18 mouse cellular contexts compared by ENCODE assay signal in the genomic region with DNA sequence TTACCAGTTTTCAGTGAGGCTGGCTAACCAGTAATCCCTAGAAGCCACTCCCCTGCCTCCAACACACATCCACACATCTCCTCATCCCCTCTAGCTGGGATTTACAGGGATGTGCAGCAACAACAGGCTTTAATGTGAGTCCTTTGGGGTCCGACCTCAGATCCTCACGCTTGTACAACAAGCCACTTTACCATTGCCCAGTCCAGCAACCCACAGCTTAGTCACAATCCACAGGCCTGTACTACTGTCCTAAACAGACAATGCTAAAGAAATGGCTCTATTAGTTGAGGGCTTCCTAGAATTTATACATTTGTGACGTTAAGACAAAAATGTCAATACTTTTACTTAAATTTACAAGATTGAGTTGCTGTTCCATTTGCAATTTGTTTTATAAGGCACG.
DNase-seq lines count a peak whose midpoint lies in the region; ATAC-seq and TF ChIP-seq lines count a peak whose summit lies in the region.
"Had no signal": no experiment of that assay in that cellular context is flagged by ENCODE, and none has a peak within 500 bp of the region (broad histone marks: within the 10 kb centered on the region; RNA-seq: fewer than 3 reads in every experiment).

No protein-coding gene starts in this region.

- DNase-seq in layer of hippocampus, adult 2 months (ENCODE audit: low spot score in 2 of 2): no peak
- DNase-seq in layer of hippocampus, adult 9-11 months: no peak
- no peak for DNase-seq in hindbrain, embryonic 11.5 days (ENCODE audit: low spot score)
- no peak for DNase-seq in cerebellum, adult 11-12 months
- no peak for DNase-seq in spleen, adult 12 weeks (ENCODE audit: low spot score)
- DNase-seq in lung, postnatal 25 days (ENCODE audit: low spot score): no peak
- no peak for DNase-seq in kidney, adult 11 months
- DNase-seq: cerebellum, adult 2 months; heart, postnatal 4 days; kidney, postnatal 10 days; right cerebral cortex, postnatal 25 days; thymus, postnatal 25 days had no signal

- H3K9ac ChIP-seq in hindbrain, embryonic 11.5 days (ENCODE audit: low read depth, low read length): no peak overlapping the region
- no peak overlapping the region; the same call in 1 of the 2 replicates for H3K9ac ChIP-seq in midbrain, embryonic 12.5 days (replicated peaks)
- H3K9ac ChIP-seq: heart, embryonic 12.5 days; limb, embryonic 13.5 days; liver, embryonic 14.5 days had no signal

- no peak overlapping the region for H3K4me3 ChIP-seq in layer of hippocampus, adult 2 months
- no peak overlapping the region for H3K4me3 ChIP-seq in hindbrain, embryonic 11.5 days (ENCODE audit: low read depth, low read length)
- no peak overlapping the region for H3K4me3 ChIP-seq in midbrain, embryonic 12.5 days
- H3K4me3 ChIP-seq: heart, embryonic 12.5 days; limb, embryonic 13.5 days; myocyte had no signal

- H3K36me3 ChIP-seq in hindbrain, embryonic 11.5 days (ENCODE audit: control insufficient read depth, insufficient read depth, low read length): no peaks in the 10 kb centered on the region
- H3K36me3 ChIP-seq in midbrain, embryonic 12.5 days: no peaks in the 10 kb centered on the region
- H3K36me3 ChIP-seq: heart, embryonic 12.5 days; limb, embryonic 13.5 days had no signal

- no peak overlapping the region for H3K4me2 ChIP-seq in hindbrain, embryonic 11.5 days (replicated peaks; ENCODE audit: low read depth, low read length)
- H3K4me2 ChIP-seq in midbrain, embryonic 12.5 days (replicated peaks): peak overlapping the region; percentile 33
- H3K4me2 ChIP-seq: heart, embryonic 12.5 days; limb, embryonic 13.5 days had no signal

- peak overlapping the region; percentile 75; the same call in 1 of the 2 replicates for H3K27ac ChIP-seq in layer of hippocampus, adult 2 months
- H3K27ac ChIP-seq in hindbrain, embryonic 11.5 days (ENCODE audit: low read depth, low read length): no peak overlapping the region
- peak overlapping the region; percentile 36; the same call in 1 of the 2 replicates for H3K27ac ChIP-seq in midbrain, embryonic 12.5 days (replicated peaks)
- H3K27ac ChIP-seq: limb, embryonic 13.5 days; liver, embryonic 14.5 days had no signal

- no peaks in the 10 kb centered on the region for H3K4me1 ChIP-seq in hindbrain, embryonic 11.5 days (replicated peaks; ENCODE audit: control insufficient read depth, insufficient read depth, low read length)
- peaks cover 21% of the 10 kb centered on the region for H3K4me1 ChIP-seq in midbrain, embryonic 12.5 days
- H3K4me1 ChIP-seq: heart, embryonic 12.5 days had no signal

- H3K9me3 ChIP-seq in hindbrain, embryonic 11.5 days (ENCODE audit: control insufficient read depth, low read length): no peaks in the 10 kb centered on the region
- H3K9me3 ChIP-seq in midbrain, embryonic 12.5 days: no peaks in the 10 kb centered on the region
- H3K9me3 ChIP-seq: heart, embryonic 12.5 days; limb, embryonic 13.5 days had no signal

- no peak for TF ChIP-seq CTCF in layer of hippocampus, adult 2 months (conservative IDR thresholded peaks at IDR 0.05)

- WGBS in hindbrain, embryonic 11.5 days: 57% methylated on average over 4 of the region's 4 CpGs
- WGBS in midbrain, embryonic 12.5 days: 21% methylated on average over 4 of the region's 4 CpGs

- no peaks in the 10 kb centered on the region for H3K27me3 ChIP-seq in hindbrain, embryonic 11.5 days (ENCODE audit: control insufficient read depth, insufficient read depth, low read length)
- no peaks in the 10 kb centered on the region for H3K27me3 ChIP-seq in midbrain, embryonic 12.5 days
- H3K27me3 ChIP-seq: heart, embryonic 12.5 days; limb, embryonic 13.5 days had no signal

- peak; percentile 48; the same call in 1 of the 2 replicates for ATAC-seq in hindbrain, embryonic 11.5 days (ENCODE audit: low FRiP score)
- ATAC-seq in midbrain, embryonic 12.5 days (ENCODE audit: low FRiP score, low read depth): peak; percentile 23
- ATAC-seq: intestine, postnatal 0 days had no signal
